Mouse (Mus musculus) heart, adult 9 months (tissue): ENCODE measurements around the gene Mcm8.

ENCODE experiments used
- DNase-seq, 2 experiments: peaks; one replicate each; pipeline ENCODE4 v3.0.0; 2022; ENCODE audit warnings: low spot score in 2 of 2

The Mcm8 gene

GRCm38 (mm10) chr2:132871663-132872062 lies 55.7 kb downstream of the Mcm8 start:
- no peak for DNase-seq

- no peak for DNase-seq
These were observed 57.9 kb downstream of the Mcm8 start for GRCm38 (mm10) chr2:132873657-132874326.

- no peak for DNase-seq
These were observed 61.0 kb downstream of the Mcm8 start for GRCm38 (mm10) chr2:132876991-132877390.

GRCm38 (mm10) chr2:132879261-132880044 lies 63.5 kb downstream of the Mcm8 start:
- DNase-seq, result no peak

GRCm38 (mm10) chr2:132880844-132881645 lies 65.1 kb downstream of the Mcm8 start, which contains the start of gene Lrrn4:
TSS of gene Lrrn4 (minus strand) at chr2:132880891.
- no peak for DNase-seq

GRCm38 (mm10) chr2:132884303-132884967 lies 68.5 kb downstream of the Mcm8 start:
- DNase-seq, result no peak

GRCm38 (mm10) chr2:132885312-132885711 lies 69.4 kb downstream of the Mcm8 start:
- DNase-seq, result no peak
